Mouse (Mus musculus): ENCODE data around the gene Speer4c.
"Not testable (repeated sequence)": the region's sequence is repeated elsewhere in the genome, so short reads cannot be mapped to it uniquely, and the experiment has no call there.

The Speer4c gene

GRCm38 (mm10) chr5:15714171-15714570 lies at the start of gene Speer4c:
Gene Speer4c, minus strand, starts transcription at chr5:15714271.
- not testable (repeated sequence) for DNase-seq (ENCODE audit: low read depth, low spot score)

GRCm38 (mm10) chr5:15747478-15748255 lies 33.6 kb upstream of the Speer4c start:
- no peak for DNase-seq (ENCODE audit: low read depth, low spot score)

- DNase-seq (ENCODE audit: low read depth, low spot score), result no peak
These were observed 20.2 kb upstream of the Speer4c start for GRCm38 (mm10) chr5:15734097-15734867.

- not testable (repeated sequence) for DNase-seq (ENCODE audit: low read depth, low spot score)
These were observed 11.2 kb downstream of the Speer4c start for GRCm38 (mm10) chr5:15702891-15703290.

DNA sequence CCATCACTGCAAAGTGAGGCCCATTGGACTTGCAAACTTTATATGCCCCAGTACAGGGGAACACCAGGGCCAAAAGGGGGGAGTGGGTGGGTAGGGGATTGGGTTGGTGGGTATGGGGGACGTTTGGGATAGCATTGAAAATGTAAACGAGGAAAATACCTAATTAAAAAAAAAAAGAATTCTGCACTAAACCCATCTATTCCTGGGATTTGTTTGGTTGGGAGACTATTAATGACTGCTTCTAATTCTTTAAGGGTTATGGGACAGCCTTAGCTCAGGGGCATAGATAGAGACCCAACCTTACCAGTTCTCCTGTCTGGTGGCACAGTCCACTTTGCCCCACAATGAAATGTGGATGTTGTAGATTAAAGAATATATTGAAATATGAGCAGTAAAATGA lies 16.4 kb downstream of the Speer4c start:
- not testable (repeated sequence) for DNase-seq (ENCODE audit: low read depth, low spot score)

GRCm38 (mm10) chr5:15691849-15692248 lies 22.2 kb downstream of the Speer4c start:
- not testable (repeated sequence) for DNase-seq (ENCODE audit: low read depth, low spot score)

GRCm38 (mm10) chr5:15690822-15691221 lies 23.2 kb downstream of the Speer4c start:
- not testable (repeated sequence) for DNase-seq (ENCODE audit: low read depth, low spot score)

DNA sequence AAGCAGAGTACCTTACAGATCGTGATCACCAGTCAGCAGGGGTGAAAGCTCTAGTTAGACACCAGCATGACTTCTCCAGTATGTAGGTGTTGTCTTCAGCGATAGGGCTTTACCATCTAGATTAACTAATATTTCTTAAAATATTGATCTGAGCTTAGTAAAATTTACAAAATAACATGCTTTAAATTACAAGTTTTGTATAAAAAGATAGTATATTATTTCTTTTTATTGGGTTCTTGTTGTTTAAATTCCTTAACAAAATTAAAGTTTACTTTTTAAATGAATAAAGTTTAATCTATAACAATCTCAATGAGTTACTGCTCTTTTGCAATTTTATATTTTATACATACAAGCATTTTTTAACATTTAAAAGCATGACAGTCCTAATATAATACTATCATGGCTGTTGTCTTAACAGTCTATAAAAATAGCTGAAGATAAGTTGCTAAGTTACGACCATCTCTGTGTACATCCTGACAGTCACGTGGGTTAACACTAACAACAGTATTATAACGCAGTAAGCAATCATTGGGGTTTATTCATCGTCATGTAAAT lies 24.3 kb downstream of the Speer4c start:
- not testable (repeated sequence) for DNase-seq (ENCODE audit: low read depth, low spot score)

DNA sequence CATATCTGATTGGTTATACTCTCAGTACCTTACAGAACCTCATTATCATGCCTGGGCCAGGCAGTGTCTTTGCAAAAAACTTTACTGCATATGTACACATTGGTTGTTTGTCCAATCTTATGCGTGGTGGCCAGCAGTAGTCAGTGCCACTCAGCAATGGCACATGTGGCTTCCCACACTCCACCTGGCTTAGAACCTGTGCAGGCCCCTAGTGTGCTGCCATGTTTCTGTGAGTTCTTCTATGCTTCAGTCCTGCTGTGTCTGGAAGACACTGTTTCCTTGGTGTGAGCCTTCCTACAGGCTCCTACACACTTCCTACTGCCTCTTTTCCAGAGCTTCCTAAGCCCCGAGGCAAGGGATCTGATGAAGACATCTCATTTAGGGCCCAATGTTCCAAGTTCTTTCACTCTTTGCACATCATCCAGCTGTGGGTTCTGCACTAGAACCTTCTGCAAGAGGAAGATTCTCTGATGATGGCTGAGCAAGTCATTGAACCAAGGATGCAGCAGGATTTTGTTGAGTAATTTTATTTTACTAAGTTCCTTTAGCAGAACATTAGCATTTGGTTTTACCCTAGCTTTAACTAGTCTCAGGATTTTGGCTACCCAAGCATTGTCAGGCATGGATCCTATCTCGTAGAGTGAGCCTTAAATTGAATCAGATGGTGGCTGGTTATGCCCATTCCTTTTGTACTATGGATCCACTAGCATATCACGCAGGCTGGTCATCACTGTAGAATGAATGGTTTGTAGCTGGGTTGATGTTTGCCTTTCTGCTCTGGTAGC lies 25.0 kb downstream of the Speer4c start:
- DNase-seq (ENCODE audit: low read depth, low spot score), result not testable (repeated sequence)

DNA sequence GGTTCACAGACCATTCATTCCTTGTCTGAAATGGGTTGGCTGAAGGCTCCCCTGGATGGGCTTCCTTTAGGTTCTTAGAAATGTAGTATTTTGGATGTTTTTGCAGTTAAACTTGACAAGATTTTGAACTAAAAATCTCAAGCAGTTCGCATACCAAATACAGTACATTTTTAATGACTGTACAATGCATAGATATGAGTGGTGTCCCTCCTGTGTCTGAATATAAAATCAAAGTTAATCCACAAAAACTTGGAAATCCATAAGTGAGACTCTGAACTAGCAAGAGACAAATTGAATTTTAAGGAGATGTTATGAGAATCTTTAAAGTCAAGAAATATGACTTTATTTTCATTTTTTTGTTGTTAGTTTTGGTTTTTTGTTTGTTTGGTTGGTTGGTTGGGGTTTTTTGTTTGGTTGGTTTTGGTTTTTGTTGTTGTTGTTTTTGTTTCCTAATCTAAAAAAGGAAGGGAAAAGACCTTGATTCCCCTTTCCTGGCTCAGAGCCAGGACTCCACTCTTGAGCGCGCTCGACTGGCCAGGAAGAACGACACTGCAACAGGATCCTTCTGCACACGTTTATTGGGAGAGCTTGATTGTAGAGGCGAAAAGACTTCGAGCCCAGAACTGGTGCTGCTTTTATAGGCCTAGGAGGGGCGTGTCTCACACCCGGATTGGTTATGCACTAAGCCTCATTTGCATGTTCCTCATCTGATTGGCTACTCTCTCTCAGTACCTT lies 32.6 kb downstream of the Speer4c start:
- not testable (repeated sequence) for DNase-seq (ENCODE audit: low read depth, low spot score)

- DNase-seq (ENCODE audit: low read depth, low spot score), result not testable (repeated sequence)
These were observed 33.8 kb downstream of the Speer4c start for GRCm38 (mm10) chr5:15679980-15680949.

DNA sequence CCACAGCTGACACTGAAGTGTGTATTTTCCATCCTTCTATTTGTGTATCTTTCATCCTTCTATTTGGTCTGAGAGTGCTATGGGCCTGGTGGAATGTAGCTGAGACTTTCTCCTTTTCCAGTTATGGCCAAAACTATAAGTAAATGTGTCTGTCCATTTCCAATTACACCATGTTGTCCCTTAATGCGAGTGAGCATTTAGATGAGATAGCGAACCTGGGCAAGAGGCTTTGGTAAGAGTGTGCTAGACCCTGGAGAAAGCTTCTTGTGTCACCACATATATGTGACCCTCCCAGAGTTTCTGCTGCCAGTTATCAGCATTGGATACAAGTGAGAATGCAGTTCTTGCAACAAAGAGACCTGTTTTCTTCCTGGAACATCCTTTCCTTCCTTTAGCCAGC lies 35.2 kb downstream of the Speer4c start:
- not testable (repeated sequence) for DNase-seq (ENCODE audit: low read depth, low spot score)

DNA sequence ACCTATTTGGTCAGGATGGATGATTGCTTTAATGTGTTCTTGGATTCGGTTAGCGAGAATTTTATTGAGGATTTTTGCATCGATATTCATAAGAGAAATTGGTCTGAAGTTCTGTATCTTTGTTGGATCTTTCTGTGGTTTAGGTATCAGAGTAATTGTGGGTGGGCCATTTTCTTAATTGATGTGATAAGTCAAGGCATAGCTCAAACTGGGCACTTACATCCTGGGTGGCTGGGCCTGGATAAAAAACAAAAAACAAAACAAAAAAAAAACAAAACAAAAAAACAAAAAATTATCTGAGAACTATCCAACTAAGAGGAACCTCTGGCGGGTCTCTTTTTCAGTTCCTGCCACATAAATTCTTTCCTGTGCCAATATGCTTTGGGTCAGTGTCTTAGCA lies 36.3 kb downstream of the Speer4c start:
- not testable (repeated sequence) for DNase-seq (ENCODE audit: low read depth, low spot score)

GRCm38 (mm10) chr5:15674429-15675244 lies 39.4 kb downstream of the Speer4c start:
- DNase-seq (ENCODE audit: low read depth, low spot score), result not testable (repeated sequence)

GRCm38 (mm10) chr5:15673989-15674388 lies 40.1 kb downstream of the Speer4c start:
- not testable (repeated sequence) for DNase-seq (ENCODE audit: low read depth, low spot score)

DNA sequence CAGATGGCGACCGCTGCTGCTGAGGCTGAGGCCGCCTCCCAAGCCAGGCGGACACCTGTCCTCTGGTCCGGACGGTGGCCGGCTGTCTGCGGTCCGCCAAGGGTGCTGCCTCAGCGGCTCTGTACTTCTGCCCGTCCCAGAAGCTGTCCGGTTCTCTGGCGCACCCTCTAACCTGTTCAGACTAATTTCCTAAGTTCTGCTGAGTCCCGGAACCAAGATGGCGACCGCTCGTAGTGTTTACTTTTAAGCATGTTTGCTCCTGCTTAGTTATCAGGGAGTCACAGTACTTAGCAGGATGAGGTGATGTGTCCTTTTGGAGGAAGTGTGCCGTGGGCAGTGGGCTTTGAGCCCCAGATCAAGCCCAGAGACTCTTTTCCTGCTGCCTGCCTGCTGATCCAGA lies 43.3 kb downstream of the Speer4c start:
- DNase-seq (ENCODE audit: low read depth, low spot score), result not testable (repeated sequence)

DNA sequence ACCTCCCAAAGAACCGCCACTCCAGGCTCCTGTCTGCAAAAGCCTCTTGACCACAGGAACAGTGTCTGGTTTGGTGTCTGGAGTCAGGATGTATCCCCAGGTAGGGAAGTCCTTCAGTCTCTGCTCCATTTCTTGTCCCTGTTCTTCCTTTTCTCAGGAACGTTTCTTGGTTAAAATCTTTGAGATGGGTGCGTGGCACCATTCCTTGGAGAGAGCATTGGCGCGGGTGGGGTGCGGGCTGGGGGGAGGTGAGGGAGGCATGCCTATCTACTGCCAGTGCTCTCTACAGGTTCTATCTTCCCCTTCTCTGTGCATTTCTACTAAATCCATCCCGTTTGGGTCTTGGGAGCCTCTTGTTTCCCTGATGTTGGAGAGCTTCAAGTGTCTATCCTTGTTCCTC lies 50.2 kb downstream of the Speer4c start:
- DNase-seq (ENCODE audit: low read depth, low spot score), result not testable (repeated sequence)

All from WW6 (cell line).